In the genomic region with DNA sequence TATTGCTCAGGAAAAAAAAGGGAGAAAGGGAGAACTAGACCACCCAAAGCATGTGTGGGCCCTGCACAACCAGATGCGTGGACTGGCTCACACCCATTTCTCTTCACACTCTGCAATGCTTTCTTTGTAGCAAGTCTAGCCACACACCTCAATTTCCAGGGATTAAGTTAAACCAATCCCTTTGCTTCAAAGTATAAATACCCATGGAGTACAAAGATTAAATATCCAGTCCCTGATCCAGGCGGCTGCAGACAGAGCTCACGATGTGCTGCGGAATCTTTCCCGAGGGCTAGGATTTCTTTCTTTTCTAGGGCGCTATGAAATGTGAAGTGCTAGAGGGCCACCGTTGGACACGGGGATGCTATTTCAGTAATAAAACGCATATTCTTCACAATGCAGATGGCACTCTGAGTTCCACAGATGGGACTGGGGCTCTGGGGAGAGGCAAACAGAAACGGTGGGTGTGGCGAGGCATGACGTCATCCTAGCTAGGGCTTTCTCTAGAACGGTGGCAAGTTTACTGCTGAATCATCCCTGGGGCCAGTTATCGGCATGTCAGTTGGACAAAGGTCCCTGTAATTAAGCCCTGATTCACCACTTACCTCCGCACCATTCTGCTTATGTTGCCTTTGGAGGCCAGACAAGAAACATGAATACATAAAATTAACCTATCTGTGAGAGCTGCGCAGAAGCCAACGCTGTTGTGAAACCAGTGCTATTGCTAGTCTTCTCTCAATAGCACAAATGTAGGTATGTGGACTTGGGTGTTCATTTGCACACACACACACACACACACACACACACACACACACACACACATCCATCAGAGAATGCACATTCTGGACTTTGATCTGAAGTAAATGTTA, we compare ENCODE assay signal across 9 mouse cellular contexts. TPM values are rescaled to one million over a fixed set of nuclear protein-coding genes. Genes with fewer than 3 reads are reported as not detected.
A peak's percentile ranks its signal among the peaks of the same experiment; 100 is the strongest.
DNase-seq lines count a peak whose midpoint lies in the region; ATAC-seq and TF ChIP-seq lines count a peak whose summit lies in the region.
"Had no signal": no experiment of that assay in that cellular context is flagged by ENCODE, and none has a peak within 500 bp of the region (broad histone marks: within the 10 kb centered on the region; RNA-seq: fewer than 3 reads in every experiment).

No protein-coding gene starts in this region.

- peak; percentile 94 for DNase-seq in 3T3-L1 (ENCODE audit: low read depth, low spot score)
- peak; percentile 87 for DNase-seq in Muller cell, postnatal 12 days (ENCODE audit: inconsistent ontology term)
- peak; percentile 30 to 52 for DNase-seq in gastrocnemius, postnatal 36 days
- peak; percentile 74 for DNase-seq in kidney, adult 2 months
- DNase-seq in left cerebral cortex, postnatal 36 days (ENCODE audit: low spot score in 2 of 2), result peak; percentile 86
- DNase-seq in ovary, postnatal 10 days (ENCODE audit: low spot score), result no peak

- no peak for TF ChIP-seq CTCF in kidney, adult 2 months (conservative IDR thresholded peaks at IDR 0.05; ENCODE audit: insufficient read depth, insufficient read length, low read depth, low read length)

- H3K27me3 ChIP-seq in kidney, adult 2 months (replicated peaks; ENCODE audit: control insufficient read depth, insufficient read depth, low read length), result no peaks in the 10 kb centered on the region
- no peaks in the 10 kb centered on the region for H3K27me3 ChIP-seq in neural tube, embryonic 13.5 days

- TF ChIP-seq POLR2A in kidney, adult 2 months (IDR thresholded peaks at IDR 0.05; ENCODE audit: low read depth, low read length), result no peak

- no peak overlapping the region for H3K4me3 ChIP-seq in kidney, adult 2 months (ENCODE audit: insufficient read depth, low read depth, low read length)
- no peak overlapping the region for H3K4me3 ChIP-seq in neural tube, embryonic 13.5 days
- H3K4me3 ChIP-seq: erythroblast, embryonic 14.5 days had no signal

- peak overlapping the region; percentile 35 for H3K4me2 ChIP-seq in neural tube, embryonic 13.5 days

- peak; percentile 91 for ATAC-seq in common myeloid progenitor, adult 5-6 weeks (replicated peaks; ENCODE audit: low read depth, poor library complexity, severe bottlenecking)
- peak; percentile 81 for ATAC-seq in neural tube, embryonic 13.5 days (ENCODE audit: low read depth)

- intact Hi-C loops in gastrocnemius, postnatal 36 days (cut with DNase I), result no loop called here
- intact Hi-C loops in left cerebral cortex, postnatal 36 days (cut with DNase I), result loop anchor here (1.0 kb wide), 1 partner anchor 17 kb away; no protein-coding TSS in a partner anchor

- H3K9me3 ChIP-seq in neural tube, embryonic 13.5 days, result no peaks in the 10 kb centered on the region

- H3K36me3 ChIP-seq in kidney, adult 2 months (ENCODE audit: control insufficient read depth, insufficient read depth, low read length), result no peaks in the 10 kb centered on the region
- no peaks in the 10 kb centered on the region for H3K36me3 ChIP-seq in neural tube, embryonic 13.5 days

- peak overlapping the region; percentile 39; the same call in 1 of the 2 replicates for H3K9ac ChIP-seq in neural tube, embryonic 13.5 days

- 44% methylated on average over 17 of the region's 17 CpGs for WGBS in kidney, adult 2 months
- WGBS in neural tube, embryonic 13.5 days, result 42% methylated on average over 17 of the region's 17 CpGs

- H3K27ac ChIP-seq in kidney, adult 2 months (ENCODE audit: insufficient read depth, low read depth, low read length), result no peak overlapping the region
- H3K27ac ChIP-seq in neural tube, embryonic 13.5 days (replicated peaks), result peak overlapping the region; percentile 83

- H3K4me1 ChIP-seq in kidney, adult 2 months (ENCODE audit: control insufficient read depth, insufficient read depth, low read length), result peaks cover 11% of the 10 kb centered on the region; the same call in 1 of the 2 replicates
- peaks cover 7% of the 10 kb centered on the region; the same call in 1 of the 2 replicates for H3K4me1 ChIP-seq in neural tube, embryonic 13.5 days (replicated peaks)

RNA-seq across cellular contexts. Expression of gene Zfp706, which starts 47.3 kb away (rescaled TPM):
- total RNA-seq in common myeloid progenitor, adult 5-6 weeks (2017), result 104 and 149 TPM in 2 replicates
- total RNA-seq in gastrocnemius, postnatal 36 days (2021), result 100 to 1,000 TPM; 100 to 105 TPM
- 63.1 and 82.2 TPM in 2 replicates for polyA plus RNA-seq in kidney, adult 2 months (2012; rRNA removed)
- total RNA-seq in left cerebral cortex, postnatal 36 days (2021), result 100 to 1,000 TPM; 222 TPM
- polyA plus RNA-seq in neural tube, embryonic 13.5 days (2015; fragmentation: Nextera tagmentation; extraction: Ambion mirVana), result 455 and 475 TPM in 2 replicates
